Mouse (Mus musculus): ENCODE measurements around the gene Ampd3.

Gene Ampd3

GRCm38 (mm10) chr7:110782135-110782534 lies 14.1 kb downstream of the Ampd3 start:
- POLR2A ChIA-PET = interaction anchor here in 2 of 4 experiments (0.7 to 2.4 kb wide), 5 partner anchors 12 to 29 kb away, joined by 3 to 11 read pairs (median 3); partner anchors contain the start of gene Ampd3 (in 2 of the 2)
- CTCF ChIA-PET = interaction anchor here in 2 of 4 experiments (0.7 to 0.8 kb wide), 3 partner anchors 14 to 593 kb away, joined by 3 to 4 read pairs (median 4); partner anchors contain the start of gene Ampd3 (in 2 of the 2)

GRCm38 (mm10) chr7:110782845-110783478 lies 15.0 kb downstream of the Ampd3 start:
- CTCF ChIA-PET = interaction anchor here in 2 of 4 experiments (0.7 to 1.1 kb wide), 2 partner anchors 18 to 371 kb away, joined by 3 to 5 read pairs; no protein-coding TSS in a partner anchor
- POLR2A ChIA-PET = interaction anchor here in 2 of 4 experiments (0.6 to 2.4 kb wide), 3 partner anchors 13 to 597 kb away, joined by 3 to 11 read pairs (median 3); partner anchors contain the start of gene Ampd3 (in 1 of the 2)

- POLR2A ChIA-PET = interaction anchor here in 2 of 4 experiments (0.9 to 1.9 kb wide), 3 partner anchors 17 to 59 kb away, joined by 3 to 5 read pairs (median 3); partner anchors contain the start of genes Ampd3 (in 1 of the 2) and Rnf141 (in 1 of the 2)
- CTCF ChIA-PET = interaction anchor here in 2 of 4 experiments (0.5 to 1.0 kb wide), 2 partner anchors 17 to 37 kb away, joined by 3 to 5 read pairs; no protein-coding TSS in a partner anchor
Measured at GRCm38 (mm10) chr7:110784965-110785364, 17.0 kb downstream of the Ampd3 start.

GRCm38 (mm10) chr7:110785741-110786146 lies 17.7 kb downstream of the Ampd3 start:
- CTCF ChIA-PET = interaction anchor here in 2 of 4 experiments (0.7 to 1.0 kb wide), 2 partner anchors 16 to 43 kb away, joined by 3 to 5 read pairs; no protein-coding TSS in a partner anchor

GRCm38 (mm10) chr7:110787310-110787709 lies 19.3 kb downstream of the Ampd3 start:
- CTCF ChIA-PET = interaction anchor here in 1 of 4 experiments (0.6 kb wide), 1 partner anchor 1297 kb away, joined by 7 read pairs; no protein-coding TSS in a partner anchor
- POLR2A ChIA-PET = interaction anchor here in 2 of 4 experiments (1.0 to 1.3 kb wide), 2 partner anchors 19 to 20 kb away, joined by 4 to 9 read pairs; partner anchors contain the start of gene Ampd3 (in 2 of the 2)

More at GRCm38 (mm10) chr7:110785741-110786146, 17.7 kb downstream of the Ampd3 start:
- POLR2A ChIA-PET = interaction anchor here in 2 of 4 experiments (0.5 to 1.2 kb wide), 4 partner anchors 13 to 238 kb away, joined by 3 to 4 read pairs (median 3); partner anchors contain the start of gene Rnf141 (in 1 of the 2)

GRCm38 (mm10) chr7:110790878-110791277 lies 22.9 kb downstream of the Ampd3 start:
- ChIA-PET POLR2A (no interaction called here), CTCF (no interaction called here)

GRCm38 (mm10) chr7:110792201-110792600 lies 24.2 kb downstream of the Ampd3 start:
- CTCF ChIA-PET = interaction anchor here in 1 of 4 experiments (0.6 kb wide), 1 partner anchor 527 kb away, joined by 4 read pairs; no protein-coding TSS in a partner anchor
- POLR2A ChIA-PET = no interaction called here

GRCm38 (mm10) chr7:110792834-110793233 lies 24.8 kb downstream of the Ampd3 start:
- ChIA-PET CTCF (no interaction called here), POLR2A (no interaction called here)

GRCm38 (mm10) chr7:110794722-110795121 lies 26.7 kb downstream of the Ampd3 start:
- POLR2A ChIA-PET = interaction anchor here in 1 of 4 experiments (1.1 kb wide), 1 partner anchor 27 kb away, joined by 4 read pairs; the partner anchor contains the start of gene Ampd3
- CTCF ChIA-PET = interaction anchor here in 2 of 4 experiments (0.6 to 1.9 kb wide), 2 partner anchors 58 to 84 kb away, joined by 5 to 6 read pairs; no protein-coding TSS in a partner anchor

- CTCF ChIA-PET = no interaction called here
Measured at GRCm38 (mm10) chr7:110796367-110797051, 28.5 kb downstream of the Ampd3 start.

GRCm38 (mm10) chr7:110797722-110798409 lies 29.9 kb downstream of the Ampd3 start:
- POLR2A ChIA-PET = interaction anchor here in 2 of 4 experiments (0.5 to 1.0 kb wide), 2 partner anchors 20 to 849 kb away, joined by 3 to 4 read pairs; no protein-coding TSS in a partner anchor

More at GRCm38 (mm10) chr7:110796367-110797051, 28.5 kb downstream of the Ampd3 start:
- POLR2A ChIA-PET = no interaction called here

GRCm38 (mm10) chr7:110801028-110801427 lies 33.0 kb downstream of the Ampd3 start:
- CTCF ChIA-PET = interaction anchor here (0.6 to 3.6 kb wide), 25 partner anchors 15 to 514 kb away, joined by 3 to 21 read pairs (median 4); partner anchors contain the start of gene Ampd3 (in 1 of the 4)

More at GRCm38 (mm10) chr7:110797722-110798409, 29.9 kb downstream of the Ampd3 start:
- CTCF ChIA-PET = interaction anchor here in 3 of 4 experiments (1.0 to 1.3 kb wide), 4 partner anchors 61 to 132 kb away, joined by 3 read pairs; no protein-coding TSS in a partner anchor

GRCm38 (mm10) chr7:110803131-110803530 lies 35.1 kb downstream of the Ampd3 start:
- POLR2A ChIA-PET = interaction anchor here in 1 of 4 experiments (1.0 kb wide), 1 partner anchor 21 kb away, joined by 3 read pairs; no protein-coding TSS in a partner anchor
- CTCF ChIA-PET = interaction anchor here in 3 of 4 experiments (1.0 to 3.6 kb wide), 4 partner anchors 45 to 226 kb away, joined by 3 to 20 read pairs (median 5); partner anchors contain the start of gene Ctr9 (in 1 of the 3)

More at GRCm38 (mm10) chr7:110801028-110801427, 33.0 kb downstream of the Ampd3 start:
- POLR2A ChIA-PET = interaction anchor here in 2 of 4 experiments (0.6 to 1.1 kb wide), 2 partner anchors 33 to 537 kb away, joined by 3 to 4 read pairs; partner anchors contain the start of gene Ampd3 (in 1 of the 2)

GRCm38 (mm10) chr7:110804266-110804665 lies 36.3 kb downstream of the Ampd3 start:
- CTCF ChIA-PET = interaction anchor here in 2 of 4 experiments (0.6 to 0.7 kb wide), 2 partner anchors 142 to 575 kb away, joined by 3 read pairs; no protein-coding TSS in a partner anchor
- POLR2A ChIA-PET = no interaction called here

- ChIA-PET POLR2A (no interaction called here), CTCF (no interaction called here)
Measured at GRCm38 (mm10) chr7:110807460-110808030, 39.5 kb downstream of the Ampd3 start.

- CTCF ChIA-PET = no interaction called here
Measured at GRCm38 (mm10) chr7:110808962-110809361, 41.0 kb downstream of the Ampd3 start.

More at GRCm38 (mm10) chr7:110808962-110809361, 41.0 kb downstream of the Ampd3 start:
- POLR2A ChIA-PET = interaction anchor here in 1 of 4 experiments (1.0 kb wide), 1 partner anchor 28 kb away, joined by 3 read pairs; no protein-coding TSS in a partner anchor
